Mouse (Mus musculus) limb, embryonic 12.5 days (tissue): Measurements from ENCODE around the gene Necab3. TPM values are rescaled to one million over a fixed set of nuclear protein-coding genes. Genes with fewer than 3 reads are reported as not detected.

Experiments
- ATAC-seq: fragments of 200-750 bp; cut with Nextera tagmentation; 2 replicates; pipeline ENCODE4 v1.8.0; 2017; ENCODE audit warnings: low read depth, moderate TSS enrichment; ENCODE audit not compliant: insufficient number of reproducible peaks, insufficient read depth, low FRiP score, low TSS enrichment
- H3K27ac ChIP-seq: fragments of 300-500 bp; sonication (generic); 2 replicates; pipeline ENCODE4 v1.5.1; 2016; ENCODE audit warnings: mild to moderate bottlenecking, moderate library complexity
- H3K27me3 ChIP-seq: fragments of 300-500 bp; sonication (generic); 2 replicates; pipeline ENCODE4 v1.6.1; 2016; ENCODE audit warnings: mild to moderate bottlenecking, moderate library complexity
- H3K36me3 ChIP-seq: fragments of 300-500 bp; sonication (generic); 2 replicates; pipeline ENCODE4 v1.6.1; 2016; ENCODE audit warnings: mild to moderate bottlenecking, moderate library complexity
- H3K4me1 ChIP-seq: fragments of 300-500 bp; sonication (generic); replicated peaks from 2 replicates; pipeline ENCODE4 v1.6.1; 2016
- H3K4me2 ChIP-seq: fragments of 300-500 bp; sonication (generic); 2 replicates; pipeline ENCODE4 v1.6.1; 2016; ENCODE audit warnings: mild to moderate bottlenecking, moderate library complexity
- H3K4me3 ChIP-seq: fragments of 300-500 bp; sonication (generic); replicated peaks from 2 replicates; pipeline ENCODE4 v1.5.1; 2016; ENCODE audit warnings: mild to moderate bottlenecking
- H3K9ac ChIP-seq: fragments of 300-500 bp; sonication (generic); replicated peaks from 2 replicates; pipeline ENCODE4 v1.6.1; 2016; ENCODE audit warnings: mild to moderate bottlenecking, moderate library complexity
- H3K9me3 ChIP-seq: fragments of 300-500 bp; sonication (generic); 2 replicates; pipeline ENCODE4 v1.6.1; 2016; ENCODE audit warnings: mild to moderate bottlenecking, moderate library complexity
- WGBS: fragments of 180-500 bp; shearing (Covaris S2); methylation state at CpG from one replicate; pipeline ENCODE4 v1.1.7; 2016; 5-methylcytosine and 5-hydroxymethylcytosine counted together
- polyA plus RNA-seq: library from polyadenylated mRNA; unstranded; fragments of >200 nt; fragmentation: Nextera tagmentation; extraction: Ambion mirVana; gene quantifications from 2 replicates; pipeline ENCODE4 v1.2.1, GENCODE M21; 2016

The Necab3 gene
- polyA plus RNA-seq, 1 experiment from 2014 or later, result 4.4 TPM

DNA sequence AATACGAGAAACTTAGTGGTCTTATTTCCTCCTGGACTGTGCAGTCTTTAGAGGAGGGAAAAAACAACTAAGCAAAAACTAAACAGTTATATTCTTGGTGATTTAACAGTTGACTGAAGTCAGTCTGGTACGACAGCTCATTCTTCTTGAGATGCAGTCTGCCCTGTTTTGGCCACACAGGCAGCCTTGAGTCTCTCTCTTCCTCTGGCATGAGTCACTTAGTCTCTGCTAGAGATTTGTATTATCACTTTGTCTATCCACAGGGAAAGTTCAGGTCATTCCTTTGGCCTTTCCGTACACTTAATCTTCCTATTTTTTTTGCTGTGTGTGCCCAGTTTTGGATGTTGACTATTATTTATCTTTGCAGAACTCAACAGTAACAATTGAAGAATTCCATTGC lies 48.5 kb downstream of the Necab3 start:
- Histone ChIP-seq H3K36me3 (peaks cover 79% of the 10 kb centered on the region), H3K4me2 (no peak overlapping the region)
- WGBS, result 97% methylated on average over 3 of the region's 3 CpGs

DNA sequence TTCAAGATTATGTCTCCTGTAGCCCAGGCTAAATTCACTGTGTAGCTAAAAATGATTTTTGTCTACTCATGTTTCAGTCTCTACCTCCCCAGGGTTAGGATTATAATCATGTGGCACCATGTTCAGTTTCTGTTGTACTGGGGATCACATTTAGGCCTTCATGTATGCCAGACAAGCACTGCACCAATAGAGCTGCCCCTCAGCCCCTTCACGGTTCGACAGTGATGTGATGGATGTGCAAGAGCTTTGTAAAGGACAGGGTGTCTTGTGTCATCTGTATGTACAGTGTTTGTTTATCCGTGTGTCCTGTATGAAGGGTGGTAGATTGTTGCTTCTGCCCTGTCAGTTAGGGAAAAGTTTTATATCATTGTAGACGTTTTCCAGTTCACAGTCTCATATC lies 50.2 kb downstream of the Necab3 start:
- H3K9ac ChIP-seq, result no peak overlapping the region
- H3K9me3 ChIP-seq, result no peaks in the 10 kb centered on the region
- H3K27me3 ChIP-seq, result no peaks in the 10 kb centered on the region
- H3K4me3 ChIP-seq, result no peak overlapping the region
- H3K4me1 ChIP-seq, result no peaks in the 10 kb centered on the region
- ATAC-seq, result no peak
- H3K27ac ChIP-seq, result no peak overlapping the region
- no peak overlapping the region for H3K4me2 ChIP-seq
- H3K36me3 ChIP-seq, result peaks cover 86% of the 10 kb centered on the region
- WGBS, result 91% methylated on average over 4 of the region's 4 CpGs

More for the DNA sequence above, 48.5 kb downstream of the Necab3 start:
- no peak overlapping the region for H3K27ac ChIP-seq
- no peak overlapping the region for H3K4me3 ChIP-seq
- no peaks in the 10 kb centered on the region for H3K27me3 ChIP-seq
- no peak overlapping the region for H3K9ac ChIP-seq
- no peaks in the 10 kb centered on the region for H3K9me3 ChIP-seq
- no peaks in the 10 kb centered on the region for H3K4me1 ChIP-seq
- no peak for ATAC-seq

DNA sequence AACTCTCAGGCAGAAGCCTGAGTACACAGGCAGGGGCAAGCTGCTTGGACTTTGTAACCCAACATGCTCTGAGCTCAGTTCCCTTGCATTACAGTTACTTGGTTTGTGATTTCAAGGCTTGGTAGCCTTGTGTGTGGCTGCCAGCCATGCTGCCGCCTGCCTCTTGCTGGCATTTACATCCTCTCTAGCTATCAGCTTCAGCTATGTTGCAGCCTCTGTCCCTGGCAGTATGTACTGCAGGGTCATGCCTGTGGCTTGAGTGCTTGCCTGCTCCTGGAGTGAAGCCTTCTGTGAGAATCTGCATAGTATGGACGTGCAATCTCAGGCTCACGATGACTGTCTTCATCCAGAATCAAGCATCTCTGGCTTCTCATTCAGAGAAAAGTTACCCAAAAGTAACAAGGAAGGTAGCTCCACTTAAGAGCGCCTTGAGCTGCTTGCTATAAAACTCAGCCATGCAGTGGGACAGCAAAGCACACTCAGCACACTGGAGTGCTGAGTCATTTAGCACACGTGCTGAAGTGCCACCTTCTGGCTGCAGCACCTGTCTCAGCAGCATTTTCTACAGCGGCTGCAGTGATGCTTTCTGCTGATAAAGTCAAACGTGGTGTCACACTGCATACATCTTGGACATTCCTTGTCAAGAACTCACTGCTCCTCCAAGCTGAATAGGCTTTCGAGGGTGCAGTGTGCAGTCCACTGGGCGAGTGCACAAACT lies 51.0 kb downstream of the Necab3 start:
- Histone ChIP-seq H3K4me1 (no peaks in the 10 kb centered on the region), H3K36me3 (peaks cover 89% of the 10 kb centered on the region), H3K9ac (no peak overlapping the region), H3K27ac (no peak overlapping the region), H3K4me3 (no peak overlapping the region), H3K4me2 (no peak overlapping the region), H3K27me3 (no peaks in the 10 kb centered on the region), H3K9me3 (no peaks in the 10 kb centered on the region)
- WGBS, result 76% methylated on average over 9 of the region's 9 CpGs
- no peak for ATAC-seq

DNA sequence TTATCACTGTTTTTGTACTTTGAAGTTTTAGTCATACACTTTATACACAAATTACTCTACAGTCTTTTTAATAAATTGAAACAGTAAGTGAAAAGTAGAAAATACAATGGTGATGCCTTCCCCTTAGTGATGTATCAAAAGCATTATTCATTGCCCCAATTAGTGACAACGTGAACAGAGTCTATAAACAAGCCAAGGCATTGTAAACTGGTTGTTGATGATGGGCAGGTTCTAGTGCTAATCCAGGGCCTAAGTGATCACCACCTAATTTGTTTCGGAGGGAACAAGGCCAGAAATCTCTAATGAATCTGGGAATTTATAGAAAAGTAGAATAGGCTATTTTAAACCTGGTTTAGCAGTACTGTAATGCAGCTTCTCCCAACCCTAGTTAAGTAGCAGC lies 51.6 kb downstream of the Necab3 start:
- H3K36me3 ChIP-seq, result peaks cover 82% of the 10 kb centered on the region
- 34% methylated on average over 2 of the region's 2 CpGs for WGBS
- no peak overlapping the region for H3K4me2 ChIP-seq
- no peaks in the 10 kb centered on the region for H3K27me3 ChIP-seq
- peaks cover 3% of the 10 kb centered on the region; the same call in 1 of the 2 replicates for H3K4me1 ChIP-seq
- no peak overlapping the region for H3K27ac ChIP-seq
- no peaks in the 10 kb centered on the region for H3K9me3 ChIP-seq
- no peak for ATAC-seq
- no peak overlapping the region for H3K9ac ChIP-seq
- no peak overlapping the region for H3K4me3 ChIP-seq

DNA sequence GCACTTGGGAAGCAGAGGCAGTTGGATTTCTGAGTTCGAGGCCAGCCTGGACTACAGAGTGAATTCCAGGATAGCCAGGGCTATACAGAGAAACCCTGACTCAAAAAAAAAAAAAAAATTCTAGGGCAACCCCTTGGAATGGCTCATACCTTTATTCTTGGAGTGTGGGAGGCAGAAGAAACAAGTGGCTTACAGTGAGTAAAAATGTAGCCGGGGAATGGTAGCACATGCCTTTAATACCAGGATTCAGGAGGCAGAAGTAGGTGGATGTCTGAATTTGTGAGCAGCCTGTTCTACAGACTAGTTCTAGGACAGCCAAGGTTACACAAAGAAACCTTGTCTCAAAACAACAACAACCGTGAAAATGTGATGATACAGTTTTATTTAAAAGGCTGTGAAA lies 57.9 kb downstream of the Necab3 start:
- no peak for ATAC-seq
- peaks cover 4% of the 10 kb centered on the region; the same call in 1 of the 2 replicates for H3K4me1 ChIP-seq
- H3K4me2 ChIP-seq, result no peak overlapping the region
- 91% methylated on average over 3 of the region's 3 CpGs for WGBS
- H3K27ac ChIP-seq, result no peak overlapping the region
- peaks cover 43% of the 10 kb centered on the region for H3K36me3 ChIP-seq
- H3K27me3 ChIP-seq, result no peaks in the 10 kb centered on the region
- no peaks in the 10 kb centered on the region for H3K9me3 ChIP-seq
- H3K4me3 ChIP-seq, result no peak overlapping the region
- H3K9ac ChIP-seq, result no peak overlapping the region

DNA sequence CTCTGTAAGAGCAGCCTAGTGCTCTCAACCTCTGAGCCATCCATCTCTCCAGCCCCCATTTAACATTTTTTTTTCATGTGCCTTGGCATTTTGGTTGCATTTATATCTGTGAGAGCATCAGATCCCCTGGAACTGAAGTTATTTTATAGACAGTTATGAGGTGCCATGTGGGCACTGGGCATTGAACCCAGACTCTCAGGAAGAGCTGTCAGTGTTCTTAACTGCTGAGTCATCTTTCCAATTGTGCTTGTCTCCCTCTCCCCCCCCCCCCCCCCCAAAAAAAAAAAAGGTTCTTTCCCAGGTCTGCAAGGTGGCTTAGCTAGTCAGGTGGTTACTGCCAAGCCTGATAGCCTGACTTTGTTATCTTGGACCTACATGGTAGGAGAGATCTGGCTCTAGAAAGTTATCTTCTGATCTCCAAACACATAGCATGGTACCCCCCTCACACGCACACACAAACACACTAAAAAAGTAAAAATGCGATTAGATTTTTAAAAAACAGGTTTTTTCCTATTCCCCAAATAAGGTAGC lies 58.9 kb downstream of the Necab3 start:
- WGBS, result 98% methylated on average over 2 of the region's 2 CpGs
- Histone ChIP-seq H3K27ac (no peak overlapping the region), H3K9ac (no peak overlapping the region), H3K4me2 (no peak overlapping the region), H3K4me1 (peaks cover 4% of the 10 kb centered on the region; the same call in 1 of the 2 replicates), H3K9me3 (no peaks in the 10 kb centered on the region), H3K4me3 (no peak overlapping the region), H3K27me3 (no peaks in the 10 kb centered on the region), H3K36me3 (peaks cover 36% of the 10 kb centered on the region)
- no peak for ATAC-seq

DNA sequence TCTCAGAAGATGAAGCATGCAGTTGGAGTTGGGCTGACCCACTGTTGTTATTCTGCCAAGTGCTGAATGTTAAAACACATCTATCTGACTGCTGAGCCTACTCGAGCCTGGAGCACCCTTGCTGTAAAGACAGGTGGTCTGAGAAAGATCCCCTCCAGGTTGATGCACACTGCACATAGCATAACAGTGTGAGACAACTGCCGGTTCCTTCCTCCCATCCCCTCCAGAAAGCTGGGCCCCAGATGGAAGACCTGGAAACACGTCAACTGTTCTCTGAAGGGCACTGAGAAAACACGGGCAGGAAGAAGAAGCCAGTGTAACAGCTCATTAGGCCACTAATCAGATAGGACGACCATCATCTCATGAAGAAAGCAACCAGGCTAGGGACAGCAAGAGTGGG lies 60.1 kb downstream of the Necab3 start:
- WGBS, result 68% methylated on average over 5 of the region's 5 CpGs
- Histone ChIP-seq H3K27ac (no peak overlapping the region), H3K4me2 (no peak overlapping the region), H3K9ac (no peak overlapping the region), H3K36me3 (peaks cover 23% of the 10 kb centered on the region), H3K4me1 (peaks cover 4% of the 10 kb centered on the region; the same call in 1 of the 2 replicates), H3K9me3 (no peaks in the 10 kb centered on the region), H3K4me3 (no peak overlapping the region), H3K27me3 (no peaks in the 10 kb centered on the region)
- ATAC-seq, result no peak

DNA sequence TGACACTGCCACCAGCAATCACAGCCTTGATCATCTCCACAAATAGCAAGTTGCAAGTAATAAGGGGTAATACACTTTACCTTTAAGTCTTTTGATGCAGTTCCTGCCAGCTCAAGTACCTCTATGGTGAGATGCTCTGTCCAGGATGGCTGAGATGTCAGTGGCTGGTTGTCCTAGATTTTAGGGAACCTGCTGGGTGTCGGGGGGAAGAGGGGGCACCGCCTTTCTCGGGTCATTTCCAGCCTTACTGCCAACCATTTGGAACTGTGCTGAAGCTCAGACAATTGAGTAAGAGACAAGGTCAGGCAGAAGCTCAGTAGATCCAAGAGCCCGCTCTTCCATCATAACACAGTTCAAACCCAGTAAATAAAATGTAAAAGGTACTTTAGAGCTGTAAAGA lies 63.7 kb downstream of the Necab3 start:
- Histone ChIP-seq H3K27ac (no peak overlapping the region), H3K9ac (no peak overlapping the region), H3K9me3 (no peaks in the 10 kb centered on the region), H3K27me3 (no peaks in the 10 kb centered on the region), H3K4me2 (no peak overlapping the region), H3K4me3 (no peak overlapping the region), H3K4me1 (peaks cover 17% of the 10 kb centered on the region), H3K36me3 (peaks cover 3% of the 10 kb centered on the region; the same call in 1 of the 2 replicates)
- WGBS, result 90% methylated on average over 4 of the region's 4 CpGs
- ATAC-seq, result no peak

Other genes with a start within 250 kb of the Necab3 start
- 19.2 and 19.4 TPM in 2 replicates for gene Cdk5rap1, start 185.9 kb downstream of the Necab3 start, polyA plus RNA-seq
- 7.5 and 8.3 TPM in 2 replicates for gene Snta1, start 150.8 kb downstream of the Necab3 start, polyA plus RNA-seq
- 50.6 and 57.8 TPM in 2 replicates for gene Cbfa2t2, start 122.4 kb downstream of the Necab3 start, polyA plus RNA-seq
- 1.1 and 1.3 TPM in 2 replicates for gene 1700003F12Rik, start 11.8 kb downstream of the Necab3 start, polyA plus RNA-seq
- gene Actl10, start 7.1 kb downstream of the Necab3 start, polyA plus RNA-seq, result 0.18 and 0.55 TPM in 2 replicates
- gene E2f1, start 11.0 kb upstream of the Necab3 start, polyA plus RNA-seq, result 25.5 and 28.8 TPM in 2 replicates
- gene Pxmp4, start 44.8 kb upstream of the Necab3 start, polyA plus RNA-seq, result 14.8 and 16.0 TPM in 2 replicates
- gene Zfp341, start 54.4 kb upstream of the Necab3 start, polyA plus RNA-seq, result 1.3 and 1.5 TPM in 2 replicates
- not detected in 2 replicates for gene 4930519P11Rik, start 54.5 kb upstream of the Necab3 start, polyA plus RNA-seq
- gene Chmp4b, start 92.8 kb upstream of the Necab3 start, polyA plus RNA-seq, result 24.8 and 25.4 TPM in 2 replicates
- gene Gm14214, start 211.1 kb upstream of the Necab3 start, polyA plus RNA-seq, result not detected in 2 replicates
- gene Raly, start 232.2 kb upstream of the Necab3 start, polyA plus RNA-seq, result 50.1 and 61.3 TPM in 2 replicates
- gene a, start 232.5 kb upstream of the Necab3 start, polyA plus RNA-seq, result 10.3 and 10.9 TPM in 2 replicates